Mouse (Mus musculus): Measurements from ENCODE around the gene Rasal2. TPM values are rescaled to one million over a fixed set of nuclear protein-coding genes. Genes with fewer than 3 reads are reported as not detected.

Gene Rasal2
- polyA plus RNA-seq, 1 experiment from 2014 or later: 6.2 TPM

GRCm38 (mm10) chr1:157409648-157410047, 2.7 kb downstream of the Rasal2 start:
- H3K36me3 ChIP-seq: no peaks in the 10 kb centered on the region
- H3K27me3 ChIP-seq (ENCODE audit: low read depth, poor library complexity, severe bottlenecking): no peaks in the 10 kb centered on the region
- H3K4me1 ChIP-seq: peaks cover 12% of the 10 kb centered on the region
- H3K27ac ChIP-seq: no peak overlapping the region
- DNase-seq (ENCODE audit: low spot score): no peak
- 94% methylated on average over 2 of the region's 2 CpGs for WGBS
- H3K9me3 ChIP-seq (replicated peaks): no peaks in the 10 kb centered on the region
- no peak overlapping the region for H3K4me3 ChIP-seq

- no peaks in the 10 kb centered on the region for H3K27me3 ChIP-seq (ENCODE audit: low read depth, poor library complexity, severe bottlenecking)
- no peak overlapping the region for H3K4me3 ChIP-seq
- no peak overlapping the region for H3K27ac ChIP-seq
- H3K4me1 ChIP-seq: no peaks in the 10 kb centered on the region
- no peak for DNase-seq (ENCODE audit: low spot score)
- 85% methylated on average over 4 of the region's 4 CpGs for WGBS
- H3K9me3 ChIP-seq (replicated peaks): no peaks in the 10 kb centered on the region
- H3K36me3 ChIP-seq: no peaks in the 10 kb centered on the region
Measured at GRCm38 (mm10) chr1:157388027-157388426, 24.4 kb downstream of the Rasal2 start.

GRCm38 (mm10) chr1:157380694-157381093, 31.7 kb downstream of the Rasal2 start:
- Histone ChIP-seq H3K36me3 (no peaks in the 10 kb centered on the region), H3K27me3 (ENCODE audit: low read depth, poor library complexity, severe bottlenecking) (no peaks in the 10 kb centered on the region), H3K4me1 (peaks cover 6% of the 10 kb centered on the region; the same call in 1 of the 2 replicates), H3K9me3 (replicated peaks) (no peaks in the 10 kb centered on the region), H3K27ac (no peak overlapping the region), H3K4me3 (no peak overlapping the region)
- 53% methylated on average over 2 of the region's 2 CpGs for WGBS
- no peak for DNase-seq (ENCODE audit: low spot score)

- 87% methylated on average over 2 of the region's 2 CpGs for WGBS
- DNase-seq (ENCODE audit: low spot score): no peak
- H3K4me1 ChIP-seq: no peaks in the 10 kb centered on the region
Measured at GRCm38 (mm10) chr1:157370397-157370796, 42.0 kb downstream of the Rasal2 start.

GRCm38 (mm10) chr1:157368316-157368715, 44.1 kb downstream of the Rasal2 start:
- no peaks in the 10 kb centered on the region for H3K27me3 ChIP-seq (ENCODE audit: low read depth, poor library complexity, severe bottlenecking)
- no peak for DNase-seq (ENCODE audit: low spot score)
- 85% methylated on average over 5 of the region's 5 CpGs for WGBS
- H3K27ac ChIP-seq: no peak overlapping the region
- H3K9me3 ChIP-seq (replicated peaks): no peaks in the 10 kb centered on the region
- no peaks in the 10 kb centered on the region for H3K4me1 ChIP-seq
- H3K4me3 ChIP-seq: no peak overlapping the region
- no peaks in the 10 kb centered on the region for H3K36me3 ChIP-seq

More at GRCm38 (mm10) chr1:157370397-157370796, 42.0 kb downstream of the Rasal2 start:
- Histone ChIP-seq H3K36me3 (no peaks in the 10 kb centered on the region), H3K27ac (no peak overlapping the region), H3K9me3 (replicated peaks) (no peaks in the 10 kb centered on the region), H3K4me3 (no peak overlapping the region), H3K27me3 (ENCODE audit: low read depth, poor library complexity, severe bottlenecking) (no peaks in the 10 kb centered on the region)

GRCm38 (mm10) chr1:157346661-157347060, 65.7 kb downstream of the Rasal2 start:
- DNase-seq (ENCODE audit: low spot score): no peak
- Histone ChIP-seq H3K36me3 (no peaks in the 10 kb centered on the region), H3K27me3 (ENCODE audit: low read depth, poor library complexity, severe bottlenecking) (no peaks in the 10 kb centered on the region), H3K9me3 (replicated peaks) (no peaks in the 10 kb centered on the region), H3K27ac (no peak overlapping the region), H3K4me3 (no peak overlapping the region), H3K4me1 (no peaks in the 10 kb centered on the region)
- 91% methylated on average over 1 of the region's 1 CpGs for WGBS

GRCm38 (mm10) chr1:157343519-157343918, 68.9 kb downstream of the Rasal2 start:
- no peaks in the 10 kb centered on the region for H3K4me1 ChIP-seq
- H3K9me3 ChIP-seq (replicated peaks): no peaks in the 10 kb centered on the region
- H3K27ac ChIP-seq: no peak overlapping the region
- no peaks in the 10 kb centered on the region for H3K36me3 ChIP-seq
- DNase-seq (ENCODE audit: low spot score): no peak
- H3K4me3 ChIP-seq: no peak overlapping the region
- no peaks in the 10 kb centered on the region for H3K27me3 ChIP-seq (ENCODE audit: low read depth, poor library complexity, severe bottlenecking)

GRCm38 (mm10) chr1:157334834-157335233, 77.6 kb downstream of the Rasal2 start:
- Histone ChIP-seq H3K9me3 (replicated peaks) (no peaks in the 10 kb centered on the region), H3K4me3 (no peak overlapping the region), H3K36me3 (no peaks in the 10 kb centered on the region), H3K27ac (no peak overlapping the region), H3K27me3 (ENCODE audit: low read depth, poor library complexity, severe bottlenecking) (no peaks in the 10 kb centered on the region), H3K4me1 (no peaks in the 10 kb centered on the region)
- DNase-seq (ENCODE audit: low spot score): no peak
- WGBS: 79% methylated on average over 3 of the region's 3 CpGs

GRCm38 (mm10) chr1:157328068-157328467, 84.3 kb downstream of the Rasal2 start:
- H3K36me3 ChIP-seq: no peaks in the 10 kb centered on the region
- no peak for DNase-seq (ENCODE audit: low spot score)
- no peaks in the 10 kb centered on the region for H3K27me3 ChIP-seq (ENCODE audit: low read depth, poor library complexity, severe bottlenecking)
- no peak overlapping the region for H3K27ac ChIP-seq
- H3K9me3 ChIP-seq (replicated peaks): no peaks in the 10 kb centered on the region
- H3K4me1 ChIP-seq: 0 out of 2 replicates have a peak, but pooled peaks cover 3% of the 10 kb centered on the region
- no peak overlapping the region for H3K4me3 ChIP-seq

GRCm38 (mm10) chr1:157323091-157323490, 89.3 kb downstream of the Rasal2 start:
- Histone ChIP-seq H3K9me3 (replicated peaks) (no peaks in the 10 kb centered on the region), H3K27ac (no peak overlapping the region), H3K4me1 (0 out of 2 replicates have a peak, but pooled peaks cover 3% of the 10 kb centered on the region), H3K4me3 (no peak overlapping the region), H3K36me3 (no peaks in the 10 kb centered on the region), H3K27me3 (ENCODE audit: low read depth, poor library complexity, severe bottlenecking) (no peaks in the 10 kb centered on the region)
- WGBS: 92% methylated on average over 1 of the region's 1 CpGs
- DNase-seq (ENCODE audit: low spot score): no peak

GRCm38 (mm10) chr1:157318896-157319295, 93.5 kb downstream of the Rasal2 start:
- Histone ChIP-seq H3K27ac (no peak overlapping the region), H3K9me3 (replicated peaks) (no peaks in the 10 kb centered on the region), H3K4me3 (no peak overlapping the region), H3K36me3 (no peaks in the 10 kb centered on the region), H3K27me3 (ENCODE audit: low read depth, poor library complexity, severe bottlenecking) (no peaks in the 10 kb centered on the region), H3K4me1 (no peaks in the 10 kb centered on the region)
- DNase-seq (ENCODE audit: low spot score): no peak
- WGBS: 91% methylated on average over 4 of the region's 4 CpGs

- DNase-seq (ENCODE audit: low spot score): no peak
- 78% methylated on average over 1 of the region's 1 CpGs for WGBS
- no peaks in the 10 kb centered on the region for H3K4me1 ChIP-seq
- H3K27me3 ChIP-seq (ENCODE audit: low read depth, poor library complexity, severe bottlenecking): no peaks in the 10 kb centered on the region
- no peaks in the 10 kb centered on the region for H3K9me3 ChIP-seq (replicated peaks)
- H3K27ac ChIP-seq: no peak overlapping the region
- peaks cover 3% of the 10 kb centered on the region; the same call in 1 of the 2 replicates for H3K36me3 ChIP-seq
- no peak overlapping the region for H3K4me3 ChIP-seq
Measured at GRCm38 (mm10) chr1:157301266-157301665, 111.1 kb downstream of the Rasal2 start.

GRCm38 (mm10) chr1:157299559-157299958, 112.8 kb downstream of the Rasal2 start:
- Histone ChIP-seq H3K4me1 (no peaks in the 10 kb centered on the region), H3K4me3 (no peak overlapping the region), H3K27ac (no peak overlapping the region), H3K27me3 (ENCODE audit: low read depth, poor library complexity, severe bottlenecking) (no peaks in the 10 kb centered on the region), H3K9me3 (replicated peaks) (no peaks in the 10 kb centered on the region), H3K36me3 (peaks cover 3% of the 10 kb centered on the region; the same call in 1 of the 2 replicates)
- 84% methylated on average over 2 of the region's 2 CpGs for WGBS
- DNase-seq (ENCODE audit: low spot score): no peak

GRCm38 (mm10) chr1:157298990-157299389, 113.4 kb downstream of the Rasal2 start:
- Histone ChIP-seq H3K36me3 (peaks cover 3% of the 10 kb centered on the region; the same call in 1 of the 2 replicates), H3K4me3 (no peak overlapping the region), H3K4me1 (no peaks in the 10 kb centered on the region), H3K9me3 (replicated peaks) (no peaks in the 10 kb centered on the region), H3K27me3 (ENCODE audit: low read depth, poor library complexity, severe bottlenecking) (no peaks in the 10 kb centered on the region), H3K27ac (no peak overlapping the region)
- WGBS: 97% methylated on average over 2 of the region's 2 CpGs
- DNase-seq (ENCODE audit: low spot score): no peak
